Mouse (Mus musculus) splenic B cell, adult 2 months (primary cell): ENCODE measurements around the gene Sec24d.

Source experiments
- DNase-seq: peaks from one replicate; pipeline ENCODE4 v3.0.0-alpha.2; 2011; ENCODE audit warnings: low read depth, low spot score
- H3K27me3 ChIP-seq: 2 replicates; pipeline ENCODE4 v1.6.1; 2012; ENCODE audit warnings: mild to moderate bottlenecking, low read length, moderate library complexity, mixed read lengths; ENCODE audit not compliant: control insufficient read depth, poor library complexity, insufficient read depth, severe bottlenecking
- H3K36me3 ChIP-seq: 2 replicates; pipeline ENCODE4 v1.6.1; 2012; ENCODE audit warnings: mild to moderate bottlenecking, low read length, moderate library complexity, mixed read lengths; ENCODE audit not compliant: control insufficient read depth, poor library complexity, insufficient read depth, severe bottlenecking

The Sec24d gene

GRCm38 (mm10) chr3:123266753-123267651, at the start of gene Sec24d:
Sec24d (plus strand) TSS chr3:123267455.
- no peaks in the 10 kb centered on the region for H3K36me3 ChIP-seq
- peak; percentile 63 for DNase-seq

GRCm38 (mm10) chr3:123218646-123219045, 48.6 kb upstream of the Sec24d start:
- peak; percentile 3 for DNase-seq
- H3K36me3 ChIP-seq, result no peaks in the 10 kb centered on the region
- H3K27me3 ChIP-seq, result no peaks in the 10 kb centered on the region

More at GRCm38 (mm10) chr3:123266753-123267651, at the start of gene Sec24d:
- H3K27me3 ChIP-seq, result no peaks in the 10 kb centered on the region

GRCm38 (mm10) chr3:123227276-123227675, 40.0 kb upstream of the Sec24d start:
- DNase-seq, result no peak
- no peaks in the 10 kb centered on the region for H3K27me3 ChIP-seq
- H3K36me3 ChIP-seq, result no peaks in the 10 kb centered on the region

- H3K36me3 ChIP-seq, result no peaks in the 10 kb centered on the region
- no peak for DNase-seq
- H3K27me3 ChIP-seq, result no peaks in the 10 kb centered on the region
Measured at GRCm38 (mm10) chr3:123231639-123232038, 35.6 kb upstream of the Sec24d start.

- Histone ChIP-seq H3K36me3 (no peaks in the 10 kb centered on the region), H3K27me3 (no peaks in the 10 kb centered on the region)
- peak; percentile 19 for DNase-seq
Measured at GRCm38 (mm10) chr3:123234191-123234836, 32.9 kb upstream of the Sec24d start.

GRCm38 (mm10) chr3:123235495-123235894, 31.8 kb upstream of the Sec24d start:
- DNase-seq, result no peak
- Histone ChIP-seq H3K36me3 (no peaks in the 10 kb centered on the region), H3K27me3 (no peaks in the 10 kb centered on the region)

- Histone ChIP-seq H3K27me3 (no peaks in the 10 kb centered on the region), H3K36me3 (no peaks in the 10 kb centered on the region)
- DNase-seq, result no peak
Measured at GRCm38 (mm10) chr3:123235921-123236320, 31.3 kb upstream of the Sec24d start, which contains the start of gene Synpo2. Synpo2 (minus strand) TSS chr3:123236149.

GRCm38 (mm10) chr3:123237039-123237438, 30.2 kb upstream of the Sec24d start:
- Histone ChIP-seq H3K27me3 (no peaks in the 10 kb centered on the region), H3K36me3 (no peaks in the 10 kb centered on the region)
- DNase-seq, result no peak

GRCm38 (mm10) chr3:123237446-123237845, 29.8 kb upstream of the Sec24d start:
- no peaks in the 10 kb centered on the region for H3K36me3 ChIP-seq
- no peak for DNase-seq
- no peaks in the 10 kb centered on the region for H3K27me3 ChIP-seq

- no peaks in the 10 kb centered on the region for H3K27me3 ChIP-seq
- DNase-seq, result no peak
- H3K36me3 ChIP-seq, result no peaks in the 10 kb centered on the region
Measured at GRCm38 (mm10) chr3:123244376-123244775, 22.9 kb upstream of the Sec24d start.

GRCm38 (mm10) chr3:123245646-123246045, 21.6 kb upstream of the Sec24d start:
- Histone ChIP-seq H3K36me3 (no peaks in the 10 kb centered on the region), H3K27me3 (no peaks in the 10 kb centered on the region)
- no peak for DNase-seq

- DNase-seq, result peak; percentile 32
- Histone ChIP-seq H3K27me3 (no peaks in the 10 kb centered on the region; the same call in 1 of the 2 replicates), H3K36me3 (no peaks in the 10 kb centered on the region)
Measured at GRCm38 (mm10) chr3:123256181-123257101, 10.8 kb upstream of the Sec24d start.

GRCm38 (mm10) chr3:123258709-123259108, 8.5 kb upstream of the Sec24d start:
- no peaks in the 10 kb centered on the region; the same call in 1 of the 2 replicates for H3K27me3 ChIP-seq
- DNase-seq, result no peak
- H3K36me3 ChIP-seq, result no peaks in the 10 kb centered on the region

GRCm38 (mm10) chr3:123264706-123265105, 2.5 kb upstream of the Sec24d start:
- H3K36me3 ChIP-seq, result no peaks in the 10 kb centered on the region
- H3K27me3 ChIP-seq, result no peaks in the 10 kb centered on the region; the same call in 1 of the 2 replicates
- DNase-seq, result no peak
